Mouse (Mus musculus) thymus, postnatal 0 days (tissue): ENCODE data around the gene Gpr6. TPM values are rescaled to one million over a fixed set of nuclear protein-coding genes. Genes with fewer than 3 reads are reported as not detected.

Experiments used
- polyA plus RNA-seq: library from polyadenylated mRNA; unstranded; fragments of >200 nt; fragmentation: Nextera tagmentation; extraction: Ambion mirVana; gene quantifications from 2 replicates; pipeline ENCODE4 v1.2.1, GENCODE M21; 2015

Gene Gpr6
- polyA plus RNA-seq, 1 experiment from 2014 or later: not detected

Other genes starting within 250 kb of the Gpr6 start
- gene Cdc40, start 189.0 kb downstream of the Gpr6 start, polyA plus RNA-seq: 35.8 and 37.0 TPM in 2 replicates
- gene Wasf1, start 188.8 kb downstream of the Gpr6 start, polyA plus RNA-seq: 1.5 and 1.6 TPM in 2 replicates
- 27.7 and 29.4 TPM in 2 replicates for gene Fig4, start 231.0 kb upstream of the Gpr6 start, polyA plus RNA-seq
- gene Ak9, start 231.7 kb upstream of the Gpr6 start, polyA plus RNA-seq: 0.04 TPM in 1 of 2 replicates, not detected in the other